Comparison of ENCODE assay signal across 18 mouse cellular contexts in the genomic region with DNA sequence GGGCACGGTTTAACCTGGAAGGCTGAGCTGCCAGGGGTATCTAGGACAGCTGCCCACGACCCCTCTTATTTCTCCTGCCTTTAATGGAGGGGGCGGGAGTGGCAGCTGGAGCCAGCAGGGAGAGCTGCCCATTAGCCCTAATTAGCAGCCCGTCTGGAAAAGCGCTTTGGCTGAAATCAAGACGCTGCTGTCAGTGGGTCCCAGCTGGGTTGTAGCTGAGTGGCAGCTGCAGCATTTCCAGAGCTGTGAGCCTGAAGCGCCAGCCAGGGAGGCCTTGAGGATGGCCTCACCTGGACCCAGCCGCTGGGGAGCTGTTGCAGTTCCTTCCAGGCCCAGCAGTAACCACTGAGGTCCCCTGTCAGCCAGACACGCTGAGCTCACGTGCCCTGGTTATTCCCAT. TPM values are rescaled to one million over a fixed set of nuclear protein-coding genes. Genes with fewer than 3 reads are reported as not detected.
DNase-seq lines count a peak whose midpoint lies in the region; ATAC-seq and TF ChIP-seq lines count a peak whose summit lies in the region.
"Had no signal": no experiment of that assay in that cellular context is flagged by ENCODE, and none has a peak within 500 bp of the region (broad histone marks: within the 10 kb centered on the region; RNA-seq: fewer than 3 reads in every experiment).

No protein-coding gene starts in this region.

- intact Hi-C loops in gastrocnemius, postnatal 14 days (cut with DNase I; ENCODE audit: low total_unique reads) = no loop called here

- DNase-seq in embryo, embryonic 10 days (ENCODE audit: low spot score) = peak; percentile 43
- DNase-seq in embryonic facial prominence, embryonic 14.5 days (ENCODE audit: low spot score) = peak; percentile 77
- no peak for DNase-seq in gastrocnemius, postnatal 14 days
- DNase-seq in stomach, postnatal 0 days (ENCODE audit: low spot score) = no peak
- no peak for DNase-seq in liver
- DNase-seq in adrenal gland, postnatal 14 days = no peak
- DNase-seq: lung, adult 18-20 months had no signal

- no peaks in the 10 kb centered on the region for H3K9me3 ChIP-seq in embryonic facial prominence, embryonic 14.5 days (ENCODE audit: control insufficient read depth, low read length)
- no peaks in the 10 kb centered on the region for H3K9me3 ChIP-seq in hindbrain, embryonic 12.5 days (replicated peaks)
- no peaks in the 10 kb centered on the region for H3K9me3 ChIP-seq in midbrain, embryonic 15.5 days
- no peaks in the 10 kb centered on the region for H3K9me3 ChIP-seq in stomach, postnatal 0 days (ENCODE audit: control insufficient read depth, low read length)
- H3K9me3 ChIP-seq: embryonic facial prominence, embryonic 12.5 days had no signal

- no peaks in the 10 kb centered on the region for H3K4me1 ChIP-seq in embryonic facial prominence, embryonic 14.5 days (ENCODE audit: control insufficient read depth, insufficient read depth, low read length)
- peaks cover 35% of the 10 kb centered on the region for H3K4me1 ChIP-seq in hindbrain, embryonic 12.5 days
- H3K4me1 ChIP-seq in midbrain, embryonic 15.5 days = peaks cover 18% of the 10 kb centered on the region
- no peaks in the 10 kb centered on the region for H3K4me1 ChIP-seq in stomach, postnatal 0 days (replicated peaks; ENCODE audit: control insufficient read depth, insufficient read depth)

- TF ChIP-seq EP300 in stomach, postnatal 0 days (optimal IDR thresholded peaks at IDR 0.05) = no peak

- WGBS in embryonic facial prominence, embryonic 14.5 days = 12% methylated on average over 9 of the region's 10 CpGs
- 17% methylated on average over 10 of the region's 10 CpGs for WGBS in hindbrain, embryonic 12.5 days
- WGBS in midbrain, embryonic 15.5 days = 16% methylated on average over 10 of the region's 10 CpGs
- 29% methylated on average over 10 of the region's 10 CpGs for WGBS in stomach, postnatal 0 days

- peaks cover 25% of the 10 kb centered on the region for H3K27me3 ChIP-seq in embryonic facial prominence, embryonic 14.5 days (replicated peaks; ENCODE audit: control insufficient read depth, insufficient read depth, low read length)
- peaks cover 41% of the 10 kb centered on the region for H3K27me3 ChIP-seq in hindbrain, embryonic 12.5 days
- H3K27me3 ChIP-seq in midbrain, embryonic 15.5 days (replicated peaks) = 0 out of 2 replicates have a peak, but pooled peaks cover 3% of the 10 kb centered on the region
- H3K27me3 ChIP-seq in stomach, postnatal 0 days (ENCODE audit: control insufficient read depth, insufficient read depth, low read length) = no peaks in the 10 kb centered on the region; the same call in 1 of the 2 replicates

- no peaks in the 10 kb centered on the region for H3K36me3 ChIP-seq in embryonic facial prominence, embryonic 14.5 days (ENCODE audit: control insufficient read depth, insufficient read depth, low read length)
- H3K36me3 ChIP-seq in hindbrain, embryonic 12.5 days = no peaks in the 10 kb centered on the region
- H3K36me3 ChIP-seq in midbrain, embryonic 15.5 days (replicated peaks) = no peaks in the 10 kb centered on the region
- H3K36me3 ChIP-seq in stomach, postnatal 0 days (ENCODE audit: control insufficient read depth, insufficient read depth, low read length) = no peaks in the 10 kb centered on the region
- H3K36me3 ChIP-seq: embryonic facial prominence, embryonic 12.5 days had no signal

- peak; percentile 45; the same call in 1 of the 2 replicates for ATAC-seq in embryonic facial prominence, embryonic 14.5 days (ENCODE audit: low read depth)
- ATAC-seq in hindbrain, embryonic 12.5 days (ENCODE audit: low FRiP score) = peak; percentile 65
- 0 out of 2 replicates have a peak, but pooled peaks have one; percentile 43 for ATAC-seq in midbrain, embryonic 15.5 days (replicated peaks)
- ATAC-seq in stomach, postnatal 0 days (ENCODE audit: low FRiP score, low TSS enrichment) = no peak
- ATAC-seq: CD4-positive, CD25-positive, alpha-beta regulatory T cell, adult 4 months had no signal

- H3K27ac ChIP-seq in embryonic facial prominence, embryonic 14.5 days (replicated peaks; ENCODE audit: low read depth, low read length) = no peak overlapping the region
- peak overlapping the region; percentile 52; the same call in 1 of the 2 replicates for H3K27ac ChIP-seq in hindbrain, embryonic 12.5 days
- no peak overlapping the region for H3K27ac ChIP-seq in midbrain, embryonic 15.5 days
- no peak overlapping the region for H3K27ac ChIP-seq in stomach, postnatal 0 days (replicated peaks)
- H3K27ac ChIP-seq: embryonic facial prominence, embryonic 12.5 days; layer of hippocampus, adult 2 months had no signal

- H3K4me2 ChIP-seq in embryonic facial prominence, embryonic 14.5 days (ENCODE audit: low read depth, low read length) = no peak overlapping the region
- no peak overlapping the region for H3K4me2 ChIP-seq in hindbrain, embryonic 12.5 days (replicated peaks)
- H3K4me2 ChIP-seq in midbrain, embryonic 15.5 days = no peak overlapping the region
- H3K4me2 ChIP-seq in stomach, postnatal 0 days (replicated peaks; ENCODE audit: low read depth) = no peak overlapping the region
- H3K4me2 ChIP-seq: embryonic facial prominence, embryonic 12.5 days had no signal

- no peak overlapping the region for H3K9ac ChIP-seq in embryonic facial prominence, embryonic 14.5 days (ENCODE audit: low read depth, low read length)
- H3K9ac ChIP-seq in hindbrain, embryonic 12.5 days = 0 out of 2 replicates have a peak overlapping the region, but pooled peaks have one; percentile 23
- H3K9ac ChIP-seq in midbrain, embryonic 15.5 days = no peak overlapping the region
- H3K9ac ChIP-seq in stomach, postnatal 0 days (ENCODE audit: low read length) = no peak overlapping the region
- H3K9ac ChIP-seq: embryonic facial prominence, embryonic 12.5 days had no signal

- H3K4me3 ChIP-seq in embryonic facial prominence, embryonic 14.5 days (ENCODE audit: low read depth, low read length) = no peak overlapping the region
- H3K4me3 ChIP-seq in hindbrain, embryonic 12.5 days = no peak overlapping the region
- H3K4me3 ChIP-seq in midbrain, embryonic 15.5 days = no peak overlapping the region
- no peak overlapping the region for H3K4me3 ChIP-seq in stomach, postnatal 0 days (ENCODE audit: low read depth, low read length)
- H3K4me3 ChIP-seq: embryonic facial prominence, embryonic 12.5 days; layer of hippocampus, adult 2 months had no signal

- no peak for TF ChIP-seq CTCF in stomach, postnatal 0 days (IDR thresholded peaks at IDR 0.05; ENCODE audit: low read depth)

RNA-seq across cellular contexts. Expression of a gene that starts 5.8 kb away (rescaled TPM):
- polyA plus RNA-seq in embryonic facial prominence, embryonic 14.5 days (2014; fragmentation: Nextera tagmentation; extraction: Ambion mirVana) = not detected in 2 replicates
- polyA plus RNA-seq in hindbrain, embryonic 12.5 days (2016; fragmentation: Nextera tagmentation; extraction: Ambion mirVana) = not detected in 2 replicates
- not detected in 2 replicates for polyA plus RNA-seq in midbrain, embryonic 15.5 days (2015; fragmentation: Nextera tagmentation; extraction: Ambion mirVana)
- not detected for total RNA-seq in gastrocnemius, postnatal 14 days (2021)
- polyA plus RNA-seq in stomach, postnatal 0 days (2015; fragmentation: Nextera tagmentation; extraction: Ambion mirVana) = not detected in 2 replicates
- total RNA-seq in adrenal gland, postnatal 14 days (2021) = not detected in 2 replicates
- total RNA-seq: adrenal gland, adult 18-20 months; layer of hippocampus, adult 2 months; left cerebral cortex, postnatal 36 days; megakaryocyte, adult 5-6 weeks had no signal
- polyA plus RNA-seq: CD4-positive, CD25-positive, alpha-beta regulatory T cell, adult 4 months; embryonic facial prominence, embryonic 12.5 days; heart, embryonic 16.5 days; intestine, embryonic 14.5 days; small intestine, adult 2 months had no signal

RNA-seq across cellular contexts. Expression of a gene that starts 40.9 kb away (rescaled TPM):
- polyA plus RNA-seq in embryonic facial prominence, embryonic 14.5 days (2014; fragmentation: Nextera tagmentation; extraction: Ambion mirVana) = 4.2 and 6.4 TPM in 2 replicates
- 5.4 and 6.8 TPM in 2 replicates for polyA plus RNA-seq in hindbrain, embryonic 12.5 days (2016; fragmentation: Nextera tagmentation; extraction: Ambion mirVana)
- polyA plus RNA-seq in midbrain, embryonic 15.5 days (2015; fragmentation: Nextera tagmentation; extraction: Ambion mirVana) = 5.5 and 6.3 TPM in 2 replicates
- total RNA-seq in gastrocnemius, postnatal 14 days (2021) = 1 to 10 TPM; 1.1 to 1.2 TPM
- 3.3 and 3.7 TPM in 2 replicates for polyA plus RNA-seq in stomach, postnatal 0 days (2015; fragmentation: Nextera tagmentation; extraction: Ambion mirVana)
- 3.3 and 6.5 TPM in 2 replicates for total RNA-seq in adrenal gland, postnatal 14 days (2021)

Comparison
In these comparisons a context has a peak if more than half of its experiments do, and no peak if none do; other contexts are left out.
1. DNase-seq: peak in embryo, embryonic 10 days (single experiment) and embryonic facial prominence, embryonic 14.5 days (single experiment); none in gastrocnemius, postnatal 14 days (single experiment), stomach, postnatal 0 days (single experiment), liver (single experiment) and adrenal gland, postnatal 14 days (single experiment).